Mouse (Mus musculus): ENCODE measurements around the gene Cyp1b1.

The Cyp1b1 gene

DNA sequence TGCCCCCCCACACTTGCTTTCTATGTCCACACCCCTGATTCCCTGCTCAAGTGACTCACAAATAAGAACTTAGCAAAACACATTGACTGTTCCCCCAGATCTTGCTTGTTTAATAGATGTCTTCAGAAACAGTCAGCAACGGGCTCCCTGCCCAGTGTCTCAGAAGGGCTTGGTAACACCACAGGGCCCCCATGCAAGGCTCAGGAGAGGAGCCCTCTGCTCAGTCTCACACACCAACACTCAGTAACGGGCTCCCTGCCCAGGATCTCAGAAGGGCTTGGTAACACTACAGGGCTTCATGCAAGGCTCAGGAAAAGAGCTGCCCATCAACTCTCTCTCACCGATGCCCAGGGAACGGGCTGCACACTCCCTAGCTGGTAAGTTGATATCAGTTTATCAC is 19.8 kb downstream of the Cyp1b1 start:
- no peak for TF ChIP-seq CTCF (conservative IDR thresholded peaks at IDR 0.05; ENCODE audit: low read length)
- TF ChIP-seq NANOG (IDR thresholded peaks at IDR 0.05; ENCODE audit: borderline replicate concordance, low read length) = no peak
- no peak for TF ChIP-seq POU5F1 (IDR thresholded peaks at IDR 0.05; ENCODE audit: borderline replicate concordance, low read length)
- H3K27me3 ChIP-seq (ENCODE audit: insufficient read depth, low read length) = peaks cover 4% of the 10 kb centered on the region; the same call in 1 of the 2 replicates
- H3K36me3 ChIP-seq (ENCODE audit: insufficient read depth, low read length) = no peaks in the 10 kb centered on the region
- H3K4me1 ChIP-seq (replicated peaks; ENCODE audit: low read depth, low read length) = 0 out of 2 replicates have a peak, but pooled peaks cover 3% of the 10 kb centered on the region
- no peak overlapping the region for H3K4me3 ChIP-seq (replicated peaks; ENCODE audit: low read length)
- H3K9me3 ChIP-seq (ENCODE audit: low read length) = no peaks in the 10 kb centered on the region

- TF ChIP-seq NANOG (IDR thresholded peaks at IDR 0.05; ENCODE audit: borderline replicate concordance, low read length) = no peak
- no peak for TF ChIP-seq CTCF (conservative IDR thresholded peaks at IDR 0.05; ENCODE audit: low read length)
- no peak for TF ChIP-seq POU5F1 (IDR thresholded peaks at IDR 0.05; ENCODE audit: borderline replicate concordance, low read length)
- Histone ChIP-seq H3K36me3 (ENCODE audit: insufficient read depth, low read length) (no peaks in the 10 kb centered on the region), H3K9me3 (ENCODE audit: low read length) (no peaks in the 10 kb centered on the region), H3K27me3 (ENCODE audit: insufficient read depth, low read length) (no peaks in the 10 kb centered on the region), H3K4me3 (replicated peaks; ENCODE audit: low read length) (no peak overlapping the region), H3K4me1 (replicated peaks; ENCODE audit: low read depth, low read length) (peaks cover 7% of the 10 kb centered on the region; the same call in 1 of the 2 replicates)
Observed at GRCm38 (mm10) chr17:79670837-79671236, 44.0 kb downstream of the Cyp1b1 start.

DNA sequence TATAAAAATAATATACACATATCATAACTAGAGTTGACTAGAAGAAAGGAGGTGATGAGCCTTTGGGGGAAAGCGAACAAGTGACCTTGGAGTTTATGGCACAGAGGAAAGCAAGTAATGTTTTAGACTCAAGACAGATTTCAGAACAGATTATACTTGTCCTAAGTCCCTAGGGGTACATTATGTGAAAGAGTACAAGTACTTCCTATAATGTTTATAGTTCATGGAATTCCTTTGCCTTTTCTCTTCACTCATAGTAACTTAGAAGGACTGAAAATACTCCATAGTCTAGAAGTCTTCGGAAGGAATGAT is 50.8 kb downstream of the Cyp1b1 start:
- H3K27me3 ChIP-seq (ENCODE audit: insufficient read depth, low read length) = no peaks in the 10 kb centered on the region
- no peaks in the 10 kb centered on the region for H3K36me3 ChIP-seq (ENCODE audit: insufficient read depth, low read length)
- TF ChIP-seq NANOG (IDR thresholded peaks at IDR 0.05; ENCODE audit: borderline replicate concordance, low read length) (no peak), CTCF (conservative IDR thresholded peaks at IDR 0.05; ENCODE audit: low read length) (no peak), POU5F1 (IDR thresholded peaks at IDR 0.05; ENCODE audit: borderline replicate concordance, low read length) (no peak)
- no peak overlapping the region for H3K4me3 ChIP-seq (replicated peaks; ENCODE audit: low read length)
- peaks cover 14% of the 10 kb centered on the region for H3K4me1 ChIP-seq (replicated peaks; ENCODE audit: low read depth, low read length)
- no peaks in the 10 kb centered on the region for H3K9me3 ChIP-seq (ENCODE audit: low read length)

GRCm38 (mm10) chr17:79663393-79664105 is 51.3 kb downstream of the Cyp1b1 start:
- no peak for TF ChIP-seq NANOG (IDR thresholded peaks at IDR 0.05; ENCODE audit: borderline replicate concordance, low read length)
- peak; percentile 73 for TF ChIP-seq CTCF (conservative IDR thresholded peaks at IDR 0.05; ENCODE audit: low read length)
- TF ChIP-seq POU5F1 (IDR thresholded peaks at IDR 0.05; ENCODE audit: borderline replicate concordance, low read length) = no peak
- H3K36me3 ChIP-seq (ENCODE audit: insufficient read depth, low read length) = no peaks in the 10 kb centered on the region
- H3K27me3 ChIP-seq (ENCODE audit: insufficient read depth, low read length) = no peaks in the 10 kb centered on the region
- H3K4me1 ChIP-seq (replicated peaks; ENCODE audit: low read depth, low read length) = peaks cover 17% of the 10 kb centered on the region
- H3K4me3 ChIP-seq (replicated peaks; ENCODE audit: low read length) = no peak overlapping the region
- no peaks in the 10 kb centered on the region for H3K9me3 ChIP-seq (ENCODE audit: low read length)

DNA sequence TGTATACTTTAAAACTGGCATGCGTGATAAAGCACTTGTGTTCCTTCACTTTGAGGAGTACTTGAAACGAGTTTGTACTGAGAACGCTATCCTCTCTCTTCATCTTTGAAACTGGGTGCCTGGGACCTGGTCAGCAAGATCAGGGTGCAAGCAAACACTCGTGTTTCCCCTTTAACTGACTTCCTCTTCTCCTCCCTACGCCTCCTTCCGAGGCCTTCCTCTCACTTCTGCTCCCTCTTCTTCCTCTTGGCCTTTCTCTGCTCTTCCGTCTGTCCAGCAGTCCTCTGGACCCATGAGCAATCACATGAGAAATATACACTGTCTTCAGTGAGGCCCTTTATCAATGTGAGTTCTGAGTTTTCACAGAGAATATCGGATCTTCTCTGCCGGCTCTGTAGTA is 53.0 kb downstream of the Cyp1b1 start:
- Histone ChIP-seq H3K4me1 (replicated peaks; ENCODE audit: low read depth, low read length) (peaks cover 17% of the 10 kb centered on the region), H3K27me3 (ENCODE audit: insufficient read depth, low read length) (no peaks in the 10 kb centered on the region), H3K36me3 (ENCODE audit: insufficient read depth, low read length) (0 out of 2 replicates have a peak, but pooled peaks cover under 1% of the 10 kb centered on the region), H3K4me3 (replicated peaks; ENCODE audit: low read length) (no peak overlapping the region), H3K9me3 (ENCODE audit: low read length) (peaks cover 2% of the 10 kb centered on the region)
- TF ChIP-seq POU5F1 (IDR thresholded peaks at IDR 0.05; ENCODE audit: borderline replicate concordance, low read length) = no peak

DNA sequence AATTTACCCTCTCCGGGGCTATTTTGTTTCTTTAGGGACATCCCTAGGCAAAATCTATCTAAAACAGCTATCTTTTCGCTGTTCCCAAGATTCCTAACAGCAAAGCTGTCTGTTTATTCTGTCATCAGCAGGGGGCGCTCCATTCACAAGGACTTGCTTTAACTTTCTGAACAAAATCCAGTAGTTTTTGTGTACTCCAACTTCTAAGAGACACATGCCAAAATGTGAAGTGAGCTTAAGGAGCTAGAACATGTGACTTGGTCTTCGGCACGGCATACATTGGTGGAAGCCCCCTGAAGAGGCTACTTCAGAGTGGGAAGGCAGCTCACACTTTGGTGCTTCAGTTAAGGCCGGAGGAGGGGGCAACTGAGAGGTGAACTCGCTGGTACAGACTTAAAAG is 53.5 kb downstream of the Cyp1b1 start:
- Histone ChIP-seq H3K27me3 (ENCODE audit: insufficient read depth, low read length) (no peaks in the 10 kb centered on the region), H3K4me3 (replicated peaks; ENCODE audit: low read length) (no peak overlapping the region), H3K9me3 (ENCODE audit: low read length) (peaks cover 7% of the 10 kb centered on the region), H3K4me1 (replicated peaks; ENCODE audit: low read depth, low read length) (peaks cover 17% of the 10 kb centered on the region), H3K36me3 (ENCODE audit: insufficient read depth, low read length) (0 out of 2 replicates have a peak, but pooled peaks cover 5% of the 10 kb centered on the region)
- TF ChIP-seq POU5F1 (IDR thresholded peaks at IDR 0.05; ENCODE audit: borderline replicate concordance, low read length) = no peak
- TF ChIP-seq CTCF (conservative IDR thresholded peaks at IDR 0.05; ENCODE audit: low read length) = peak; percentile 82

- no peak for TF ChIP-seq NANOG (IDR thresholded peaks at IDR 0.05; ENCODE audit: borderline replicate concordance, low read length)
- no peak for TF ChIP-seq POU5F1 (IDR thresholded peaks at IDR 0.05; ENCODE audit: borderline replicate concordance, low read length)
- TF ChIP-seq CTCF (conservative IDR thresholded peaks at IDR 0.05; ENCODE audit: low read length) = no peak
- Histone ChIP-seq H3K4me3 (replicated peaks; ENCODE audit: low read length) (no peak overlapping the region), H3K36me3 (ENCODE audit: insufficient read depth, low read length) (0 out of 2 replicates have a peak, but pooled peaks cover 6% of the 10 kb centered on the region), H3K27me3 (ENCODE audit: insufficient read depth, low read length) (no peaks in the 10 kb centered on the region), H3K4me1 (replicated peaks; ENCODE audit: low read depth, low read length) (peaks cover 26% of the 10 kb centered on the region), H3K9me3 (ENCODE audit: low read length) (peaks cover 9% of the 10 kb centered on the region)
Observed at GRCm38 (mm10) chr17:79658863-79659262, 56.0 kb downstream of the Cyp1b1 start.

- no peaks in the 10 kb centered on the region for H3K27me3 ChIP-seq (ENCODE audit: insufficient read depth, low read length)
- no peak for TF ChIP-seq POU5F1 (IDR thresholded peaks at IDR 0.05; ENCODE audit: borderline replicate concordance, low read length)
- no peak for TF ChIP-seq CTCF (conservative IDR thresholded peaks at IDR 0.05; ENCODE audit: low read length)
- no peak for TF ChIP-seq NANOG (IDR thresholded peaks at IDR 0.05; ENCODE audit: borderline replicate concordance, low read length)
- H3K36me3 ChIP-seq (ENCODE audit: insufficient read depth, low read length) = 0 out of 2 replicates have a peak, but pooled peaks cover 6% of the 10 kb centered on the region
- H3K4me3 ChIP-seq (replicated peaks; ENCODE audit: low read length) = no peak overlapping the region
- H3K9me3 ChIP-seq (ENCODE audit: low read length) = peaks cover 10% of the 10 kb centered on the region
- peaks cover 29% of the 10 kb centered on the region for H3K4me1 ChIP-seq (replicated peaks; ENCODE audit: low read depth, low read length)
Observed at GRCm38 (mm10) chr17:79658452-79658851, 56.4 kb downstream of the Cyp1b1 start.

- Histone ChIP-seq H3K36me3 (ENCODE audit: insufficient read depth, low read length) (0 out of 2 replicates have a peak, but pooled peaks cover 9% of the 10 kb centered on the region), H3K4me1 (replicated peaks; ENCODE audit: low read depth, low read length) (peaks cover 34% of the 10 kb centered on the region)
- no peak for TF ChIP-seq NANOG (IDR thresholded peaks at IDR 0.05; ENCODE audit: borderline replicate concordance, low read length)
- no peak for TF ChIP-seq POU5F1 (IDR thresholded peaks at IDR 0.05; ENCODE audit: borderline replicate concordance, low read length)
- TF ChIP-seq CTCF (conservative IDR thresholded peaks at IDR 0.05; ENCODE audit: low read length) = no peak
Observed at GRCm38 (mm10) chr17:79657785-79658184, 57.1 kb downstream of the Cyp1b1 start.

More at GRCm38 (mm10) chr17:79657785-79658184, 57.1 kb downstream of the Cyp1b1 start:
- peaks cover 17% of the 10 kb centered on the region for H3K9me3 ChIP-seq (ENCODE audit: low read length)
- H3K4me3 ChIP-seq (replicated peaks; ENCODE audit: low read length) = no peak overlapping the region
- no peaks in the 10 kb centered on the region for H3K27me3 ChIP-seq (ENCODE audit: insufficient read depth, low read length)
